Mouse (Mus musculus): Measurements from ENCODE around the gene Ntf5. TPM values are rescaled to one million over a fixed set of nuclear protein-coding genes. Genes with fewer than 3 reads are reported as not detected.

The Ntf5 gene
- total and polyA plus RNA-seq, 3 experiments = 0.43 to 1.5 (median 0.59) TPM

DNA sequence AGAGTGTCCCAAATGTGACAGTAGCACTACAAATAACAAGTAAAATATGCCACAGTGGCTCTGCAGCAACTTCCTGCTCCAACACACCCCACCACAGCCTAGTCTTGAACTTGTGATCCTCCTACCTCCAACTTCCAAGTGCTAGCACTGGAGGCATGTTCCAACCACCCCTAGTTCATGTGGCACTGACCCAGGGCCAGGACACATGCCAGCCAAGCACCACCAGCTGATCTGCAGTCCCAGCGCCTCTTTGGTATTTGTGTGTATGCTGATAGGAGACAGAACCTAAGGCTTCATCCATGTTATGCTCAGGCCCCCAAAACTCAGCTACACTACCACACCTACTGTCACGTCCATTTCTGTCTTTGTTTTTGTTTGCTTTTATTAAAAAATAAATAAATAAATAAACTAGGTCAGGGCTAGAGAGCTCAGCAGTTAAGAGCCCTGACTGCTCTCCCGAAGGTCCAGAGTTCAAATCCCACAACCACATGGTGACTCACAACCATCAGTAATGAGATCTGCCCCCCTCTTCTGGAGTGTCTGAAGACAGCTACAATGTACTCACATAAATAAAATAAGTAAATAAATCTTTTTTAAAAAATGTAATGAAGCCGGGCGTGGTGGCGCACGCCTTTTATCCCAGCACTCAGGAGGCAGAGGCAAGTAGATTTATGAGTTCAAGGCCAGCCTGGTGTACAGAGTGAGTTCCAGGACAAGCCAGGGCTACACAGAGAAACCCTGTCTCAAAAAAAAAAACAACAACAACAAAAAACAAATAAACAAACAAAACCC, 50.7 kb downstream of the Ntf5 start:
- Histone ChIP-seq H3K27me3 (replicated peaks) (no peaks in the 10 kb centered on the region), H3K79me2 (replicated peaks; ENCODE audit: control insufficient read depth, extremely low read depth, insufficient read depth, poor library complexity, severe bottlenecking) (peaks cover 32% of the 10 kb centered on the region), H3K36me3 (replicated peaks in 1 of 2; ENCODE audit: control insufficient read depth in 1 of 2, insufficient read depth in 1 of 2, low read length in 1 of 2) (peaks cover 24 to 39% of the 10 kb centered on the region in 2 experiments), H3K9me3 (replicated peaks; ENCODE audit: low read length) (peaks cover 2% of the 10 kb centered on the region), H3K4me1 (ENCODE audit: control insufficient read depth in 1 of 2, insufficient read depth in 2 of 2) (peaks cover 16 to 41% of the 10 kb centered on the region in 2 experiments), H3K4me2 (ENCODE audit: insufficient read depth, low read depth, poor library complexity, severe bottlenecking) (peak overlapping the region; percentile 78), H3K9ac (ENCODE audit: insufficient read depth, low read depth) (peak overlapping the region; percentile 81), H3K4me3 (replicated peaks in 1 of 3; ENCODE audit: low read depth in 2 of 3, low read length in 2 of 3, poor library complexity in 1 of 3) (peak overlapping the region in 2 of 3 experiments; percentile 77 to 81), H3K27ac (ENCODE audit: insufficient read depth, low read depth) (no peak overlapping the region)
- in situ Hi-C loops (cut with MboI; ENCODE audit: low pct_ligation_motif_present, low pct_unique_long_range_greater_than_20kb, low sequenced_read_pairs) = loop anchor here (10.0 kb wide), 1 partner anchor 221 kb away; the partner anchor contains the start of gene Ntn5
- dilution Hi-C loops (cut with MboI; ENCODE audit: extremely low pct_ligation_motif_present, extremely low pct_unique_long_range_greater_than_20kb, low sequenced_read_pairs) = no loop called here
- no peak for DNase-seq (ENCODE audit: extremely low read depth)
- TF ChIP-seq TCF12 (IDR thresholded peaks at IDR 0.05; ENCODE audit: low read depth, low read length) = no peak
- no peak for TF ChIP-seq ELF1 (IDR thresholded peaks at IDR 0.05; ENCODE audit: low read depth, low read length)
- no peak for TF ChIP-seq SIN3A (IDR thresholded peaks at IDR 0.05; ENCODE audit: low read length)
- TF ChIP-seq USF2 (conservative IDR thresholded peaks at IDR 0.05; ENCODE audit: low read depth, low read length) = no peak
- TF ChIP-seq EP300 (IDR thresholded peaks at IDR 0.05; ENCODE audit: low read length) = no peak
- no peak for TF ChIP-seq IRF4 (IDR thresholded peaks at IDR 0.05; ENCODE audit: low read depth, low read length)
- TF ChIP-seq ZNF384 (IDR thresholded peaks at IDR 0.05; ENCODE audit: low read depth, low read length) = no peak
- no peak for TF ChIP-seq MYC (IDR thresholded peaks at IDR 0.05; ENCODE audit: low read depth, low read length)
- TF ChIP-seq RCOR1 (conservative IDR thresholded peaks at IDR 0.05; ENCODE audit: low read depth, low read length) = no peak
- TF ChIP-seq MAZ (IDR thresholded peaks at IDR 0.05; ENCODE audit: low read depth, low read length) = no peak
- no peak for TF ChIP-seq ETS1 (conservative IDR thresholded peaks at IDR 0.05; ENCODE audit: low read depth, low read length)
- no peak for TF ChIP-seq CTCF (conservative IDR thresholded peaks at IDR 0.05 in 1 of 2, IDR thresholded peaks at IDR 0.05 in 1 of 2; ENCODE audit: low read depth in 2 of 2, low read length in 2 of 2)
- no peak for TF ChIP-seq KAT2A (IDR thresholded peaks at IDR 0.05; ENCODE audit: insufficient replicate concordance, low read length)
- TF ChIP-seq ZKSCAN1 (IDR thresholded peaks at IDR 0.05; ENCODE audit: borderline replicate concordance, low read depth, low read length) = no peak
- no peak for TF ChIP-seq PAX5 (IDR thresholded peaks at IDR 0.05; ENCODE audit: low read length)
- TF ChIP-seq TBP (conservative IDR thresholded peaks at IDR 0.05; ENCODE audit: low read depth, low read length) = no peak
- TF ChIP-seq USF1 (IDR thresholded peaks at IDR 0.05; ENCODE audit: low read depth, low read length) = no peak
- no peak for TF ChIP-seq ZMIZ1 (IDR thresholded peaks at IDR 0.05; ENCODE audit: low read depth, low read length)
- no peak for TF ChIP-seq UBTF (IDR thresholded peaks at IDR 0.05; ENCODE audit: low read depth, low read length)
- no peak for TF ChIP-seq GABPA (IDR thresholded peaks at IDR 0.05; ENCODE audit: insufficient replicate concordance, low read depth, low read length)

Data from CH12.LX (cell line).